Mouse (Mus musculus) erythroblast, embryonic 14.5 days (primary cell): ENCODE data around the gene Tnks1bp1.

Experiments
- GATA1 ChIP-seq: IDR thresholded peaks from 2 replicates; pipeline ENCODE4 v1.6.1; 2012; ENCODE audit warnings: low read length, inconsistent platforms, mixed read lengths
- TAL1 ChIP-seq: IDR thresholded peaks from 3 replicates; pipeline ENCODE4 v1.6.1; 2012; ENCODE audit warnings: low read length, inconsistent platforms, mixed read lengths

- TF ChIP-seq GATA1 (no peak), TAL1 (no peak)
These were observed 2.3 kb downstream of the Tnks1bp1 start for GRCm38 (mm10) chr2:85050001-85050634.
